Mouse (Mus musculus) ES-Bruce4 (cell line): ENCODE results near the gene Trio. TPM values are rescaled to one million over a fixed set of nuclear protein-coding genes. Genes with fewer than 3 reads are reported as not detected.

Experiments used
- H3K27ac ChIP-seq: 2 replicates; pipeline ENCODE4 v1.5.1; 2012; ENCODE audit warnings: low read length, inconsistent platforms; ENCODE audit not compliant: insufficient read depth
- H3K27me3 ChIP-seq: 2 replicates; pipeline ENCODE4 v1.6.1; 2012; ENCODE audit warnings: mild to moderate bottlenecking, low read length, inconsistent platforms; ENCODE audit not compliant: control insufficient read depth, poor library complexity, insufficient read depth, severe bottlenecking
- H3K36me3 ChIP-seq: 2 replicates; pipeline ENCODE4 v1.6.1; 2012; ENCODE audit warnings: inconsistent platforms, mild to moderate bottlenecking, low read length, moderate library complexity; ENCODE audit not compliant: control insufficient read depth, poor library complexity, insufficient read depth, severe bottlenecking
- H3K4me1 ChIP-seq: one replicate; pipeline ENCODE4 v1.8.1; 2011; ENCODE audit warnings: low read length; ENCODE audit not compliant: control insufficient read depth, insufficient read depth
- H3K4me3 ChIP-seq: 2 replicates; pipeline ENCODE4 v1.5.1; 2011; ENCODE audit warnings: low read depth, mild to moderate bottlenecking, low read length
- H3K9ac ChIP-seq: 2 replicates; pipeline ENCODE4 v1.6.1; 2012; ENCODE audit warnings: low read depth, mild to moderate bottlenecking, inconsistent platforms; ENCODE audit not compliant: poor library complexity, severe bottlenecking
- H3K9me3 ChIP-seq: replicated peaks from 2 replicates; pipeline ENCODE4 v1.6.1; 2012; ENCODE audit warnings: mild to moderate bottlenecking, low read length, inconsistent platforms; ENCODE audit not compliant: control insufficient read depth, poor library complexity, insufficient read depth, severe bottlenecking
- CTCF ChIP-seq: IDR thresholded peaks from one replicate; pipeline ENCODE4 v1.8.1; 2011; ENCODE audit warnings: low read depth, low read length
- EP300 ChIP-seq: IDR thresholded peaks from 2 replicates; pipeline ENCODE4 v1.6.1; 2011; ENCODE audit warnings: low read depth, low read length; ENCODE audit not compliant: insufficient read depth
- POLR2A ChIP-seq: IDR thresholded peaks from one replicate; pipeline ENCODE4 v1.8.1; 2011; ENCODE audit warnings: low read length; ENCODE audit not compliant: insufficient read depth
- polyA plus RNA-seq: library from polyadenylated mRNA; stranded (reverse); fragments of >200 nt; gene quantifications from 2 replicates; pipeline ENCODE4 v1.2.4, GENCODE M21; 2011; ENCODE audit warnings: low read depth; ENCODE audit not compliant: missing spikeins, insufficient read depth, insufficient read length

The Trio gene
- polyA plus RNA-seq, 1 experiment = 62.2 TPM

- TF ChIP-seq EP300 = no peak
- TF ChIP-seq POLR2A = no peak
- no peak for TF ChIP-seq CTCF
- Histone ChIP-seq H3K4me1 (peaks cover 5% of the 10 kb centered on the region), H3K9ac (no peak overlapping the region), H3K27ac (no peak overlapping the region), H3K9me3 (0 out of 2 replicates have a peak, but pooled peaks cover 5% of the 10 kb centered on the region), H3K4me3 (no peak overlapping the region), H3K27me3 (no peaks in the 10 kb centered on the region; the same call in 1 of the 2 replicates), H3K36me3 (no peaks in the 10 kb centered on the region)
Measured at GRCm38 (mm10) chr15:28062016-28062415, 36.4 kb upstream of the Trio start.

- no peaks in the 10 kb centered on the region; the same call in 1 of the 2 replicates for H3K27me3 ChIP-seq
- no peak for TF ChIP-seq EP300
- no peak for TF ChIP-seq CTCF
- TF ChIP-seq POLR2A = no peak
- no peak overlapping the region for H3K9ac ChIP-seq
Measured at GRCm38 (mm10) chr15:28060977-28061376, 35.3 kb upstream of the Trio start.

GRCm38 (mm10) chr15:28060423-28060822, 34.8 kb upstream of the Trio start:
- H3K4me3 ChIP-seq = no peak overlapping the region
- no peaks in the 10 kb centered on the region; the same call in 1 of the 2 replicates for H3K27me3 ChIP-seq
- peaks cover 5% of the 10 kb centered on the region for H3K4me1 ChIP-seq
- H3K36me3 ChIP-seq = no peaks in the 10 kb centered on the region
- TF ChIP-seq CTCF (no peak), EP300 (no peak), POLR2A (no peak)
- H3K27ac ChIP-seq = no peak overlapping the region
- no peak overlapping the region for H3K9ac ChIP-seq
- H3K9me3 ChIP-seq = 0 out of 2 replicates have a peak, but pooled peaks cover 5% of the 10 kb centered on the region

More at GRCm38 (mm10) chr15:28060977-28061376, 35.3 kb upstream of the Trio start:
- Histone ChIP-seq H3K9me3 (0 out of 2 replicates have a peak, but pooled peaks cover 5% of the 10 kb centered on the region), H3K36me3 (no peaks in the 10 kb centered on the region), H3K4me3 (no peak overlapping the region), H3K4me1 (peaks cover 5% of the 10 kb centered on the region), H3K27ac (no peak overlapping the region; the same call in 1 of the 2 replicates)

GRCm38 (mm10) chr15:28057545-28057944, 31.9 kb upstream of the Trio start:
- Histone ChIP-seq H3K9ac (no peak overlapping the region), H3K36me3 (no peaks in the 10 kb centered on the region), H3K27ac (no peak overlapping the region), H3K27me3 (no peaks in the 10 kb centered on the region; the same call in 1 of the 2 replicates), H3K9me3 (no peaks in the 10 kb centered on the region), H3K4me3 (no peak overlapping the region), H3K4me1 (peaks cover 5% of the 10 kb centered on the region)
- TF ChIP-seq CTCF (no peak), EP300 (no peak), POLR2A (no peak)

GRCm38 (mm10) chr15:28054731-28055130, 29.1 kb upstream of the Trio start:
- Histone ChIP-seq H3K9me3 (no peaks in the 10 kb centered on the region), H3K36me3 (no peaks in the 10 kb centered on the region), H3K4me3 (no peak overlapping the region), H3K27me3 (no peaks in the 10 kb centered on the region; the same call in 1 of the 2 replicates), H3K27ac (no peak overlapping the region), H3K4me1 (no peaks in the 10 kb centered on the region), H3K9ac (no peak overlapping the region)
- TF ChIP-seq CTCF (no peak), POLR2A (no peak), EP300 (no peak)

- Histone ChIP-seq H3K9me3 (no peaks in the 10 kb centered on the region), H3K4me3 (no peak overlapping the region), H3K4me1 (no peaks in the 10 kb centered on the region), H3K27me3 (no peaks in the 10 kb centered on the region; the same call in 1 of the 2 replicates), H3K27ac (no peak overlapping the region), H3K9ac (no peak overlapping the region), H3K36me3 (no peaks in the 10 kb centered on the region)
- TF ChIP-seq POLR2A (no peak), CTCF (no peak), EP300 (no peak)
Measured at GRCm38 (mm10) chr15:28054111-28054510, 28.5 kb upstream of the Trio start.
